Mouse (Mus musculus): ENCODE measurements around the gene Hdac4. TPM values are rescaled to one million over a fixed set of nuclear protein-coding genes. Genes with fewer than 3 reads are reported as not detected.
A peak's percentile ranks its signal among the peaks of the same experiment; 100 is the strongest.

The Hdac4 gene
- total RNA-seq, 2 experiments from 2014 or later: 36.1 to 51.8 TPM

GRCm38 (mm10) chr1:91947441-91947840 is 248.1 kb downstream of the Hdac4 start:
- no peak for DNase-seq (ENCODE audit: low spot score)
- intact Hi-C loops (cut with DNase I): no loop called here

- intact Hi-C loops (cut with DNase I): no loop called here
- no peak for DNase-seq (ENCODE audit: low spot score)
Observed at GRCm38 (mm10) chr1:91942583-91942982, 252.9 kb downstream of the Hdac4 start.

GRCm38 (mm10) chr1:91942031-91942430 is 253.5 kb downstream of the Hdac4 start:
- intact Hi-C loops (cut with DNase I): no loop called here
- no peak for DNase-seq (ENCODE audit: low spot score)

- DNase-seq (ENCODE audit: low spot score): no peak
- intact Hi-C loops (cut with DNase I): loop anchor here (2.0 kb wide), 1 partner anchor 28 kb away; no protein-coding TSS in a partner anchor
Observed at GRCm38 (mm10) chr1:91941094-91941493, 254.4 kb downstream of the Hdac4 start.

- no peak for DNase-seq (ENCODE audit: low spot score)
- intact Hi-C loops (cut with DNase I): no loop called here
Observed at GRCm38 (mm10) chr1:91935171-91935570, 260.3 kb downstream of the Hdac4 start.

GRCm38 (mm10) chr1:91933681-91934080 is 261.8 kb downstream of the Hdac4 start:
- DNase-seq (ENCODE audit: low spot score): no peak
- intact Hi-C loops (cut with DNase I): no loop called here

GRCm38 (mm10) chr1:91932221-91932620 is 263.3 kb downstream of the Hdac4 start:
- intact Hi-C loops (cut with DNase I): no loop called here
- DNase-seq (ENCODE audit: low spot score): no peak

GRCm38 (mm10) chr1:91931786-91932185 is 263.7 kb downstream of the Hdac4 start:
- intact Hi-C loops (cut with DNase I): no loop called here

GRCm38 (mm10) chr1:91931196-91931595 is 264.3 kb downstream of the Hdac4 start:
- DNase-seq (ENCODE audit: low spot score): no peak
- intact Hi-C loops (cut with DNase I): no loop called here

More at GRCm38 (mm10) chr1:91931786-91932185, 263.7 kb downstream of the Hdac4 start:
- DNase-seq (ENCODE audit: low spot score): no peak

- DNase-seq (ENCODE audit: low spot score): no peak
- intact Hi-C loops (cut with DNase I): no loop called here
Observed at GRCm38 (mm10) chr1:91929051-91929450, 266.4 kb downstream of the Hdac4 start.

GRCm38 (mm10) chr1:91927536-91928315 is 267.8 kb downstream of the Hdac4 start:
- intact Hi-C loops (cut with DNase I): no loop called here
- no peak for DNase-seq (ENCODE audit: low spot score)

GRCm38 (mm10) chr1:91923567-91923966 is 271.9 kb downstream of the Hdac4 start:
- no peak for DNase-seq (ENCODE audit: low spot score)
- intact Hi-C loops (cut with DNase I): no loop called here

GRCm38 (mm10) chr1:91922235-91923152 is 273.0 kb downstream of the Hdac4 start:
- intact Hi-C loops (cut with DNase I): no loop called here
- peak; percentile 37 for DNase-seq (ENCODE audit: low spot score)

- DNase-seq (ENCODE audit: low spot score): no peak
- intact Hi-C loops (cut with DNase I): no loop called here
Observed at GRCm38 (mm10) chr1:91921702-91922101, 273.8 kb downstream of the Hdac4 start.

GRCm38 (mm10) chr1:91921279-91921678 is 274.2 kb downstream of the Hdac4 start:
- DNase-seq (ENCODE audit: low spot score): no peak
- intact Hi-C loops (cut with DNase I): no loop called here

- intact Hi-C loops (cut with DNase I): no loop called here
- no peak for DNase-seq (ENCODE audit: low spot score)
Observed at GRCm38 (mm10) chr1:91920038-91920589, 275.4 kb downstream of the Hdac4 start.

- intact Hi-C loops (cut with DNase I): no loop called here
- no peak for DNase-seq (ENCODE audit: low spot score)
Observed at GRCm38 (mm10) chr1:91918257-91918800, 277.2 kb downstream of the Hdac4 start.

GRCm38 (mm10) chr1:91917596-91917995 is 277.9 kb downstream of the Hdac4 start:
- no peak for DNase-seq (ENCODE audit: low spot score)
- intact Hi-C loops (cut with DNase I): no loop called here

GRCm38 (mm10) chr1:91915961-91916360 is 279.5 kb downstream of the Hdac4 start:
- DNase-seq (ENCODE audit: low spot score): no peak
- intact Hi-C loops (cut with DNase I): no loop called here

- no peak for DNase-seq (ENCODE audit: low spot score)
- intact Hi-C loops (cut with DNase I): loop anchor here (5.0 kb wide), 1 partner anchor 538 kb away; no protein-coding TSS in a partner anchor
Observed at GRCm38 (mm10) chr1:91914648-91915047, 280.9 kb downstream of the Hdac4 start.

All from heart, postnatal 25 days (tissue).